Mouse (Mus musculus) olfactory bulb, adult 2 months (tissue): ENCODE measurements around the gene Spats2.
A peak's percentile ranks its signal among the peaks of the same experiment; 100 is the strongest.

Experiments used
- CTCF ChIP-seq: fragments of 200-500 bp; IDR thresholded peaks from 2 replicates; pipeline ENCODE4 v1.5.1; 2012; ENCODE audit warnings: low read depth, mild to moderate bottlenecking, low read length, moderate library complexity; ENCODE audit not compliant: insufficient read depth
- POLR2A ChIP-seq: fragments of 200-500 bp; IDR thresholded peaks from 2 replicates; pipeline ENCODE4 v1.6.1; 2012; ENCODE audit warnings: mild to moderate bottlenecking, low read depth, low read length, moderate library complexity; ENCODE audit not compliant: insufficient read depth

DNA sequence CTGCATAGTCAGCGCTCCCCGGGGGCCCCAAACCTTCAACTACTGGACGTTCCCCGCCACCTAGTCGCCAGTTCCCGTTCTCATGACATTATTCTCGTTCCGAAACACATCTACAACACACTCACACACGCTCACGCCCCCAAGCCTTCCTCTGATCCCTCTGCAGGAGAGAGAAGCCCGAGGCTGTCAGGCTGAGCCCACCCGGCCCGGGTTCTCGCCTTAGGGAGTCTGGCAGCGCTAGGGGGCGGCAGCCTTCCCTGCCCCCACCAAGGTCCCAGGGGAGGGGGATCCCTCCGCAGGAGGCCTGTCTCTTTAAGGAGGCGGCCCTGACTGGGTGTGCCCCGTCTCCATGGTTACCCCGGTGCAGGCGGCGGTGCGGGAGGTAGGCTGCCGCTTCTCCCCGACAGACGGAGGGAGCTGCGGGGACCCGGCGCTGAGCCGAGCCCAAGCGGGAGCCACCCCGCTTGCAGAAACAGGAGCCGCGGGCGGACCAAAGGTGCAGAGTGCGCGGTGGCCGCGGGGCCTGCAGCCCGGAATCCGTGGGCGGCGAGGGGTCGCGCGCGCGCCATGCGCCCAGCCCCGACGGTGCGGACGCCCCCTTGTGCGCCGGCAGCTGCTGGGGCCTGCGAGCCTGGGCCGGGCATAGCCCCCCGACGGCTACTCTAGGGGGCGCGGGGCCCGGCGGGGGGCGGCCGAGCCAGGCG lies 98.6 kb downstream of the Spats2 start, which contains the start of gene Kcnh3:
- TF ChIP-seq CTCF (0 out of 2 replicates have a peak, but pooled peaks have one; percentile 5), POLR2A (peak; percentile 53)
